Mouse (Mus musculus) CD4-positive, CD25-positive, alpha-beta regulatory T cell (primary cell): ENCODE data around the gene Pla2g2f. TPM values are rescaled to one million over a fixed set of nuclear protein-coding genes. Genes with fewer than 3 reads are reported as not detected.

Source experiments
- polyA plus RNA-seq: library from polyadenylated mRNA; unstranded; fragments of 100-300 nt; shearing (Covaris generic); gene quantifications from one replicate; pipeline ENCODE4 v1.2.1, GENCODE M21; 2017

The Pla2g2f gene
- polyA plus RNA-seq: not detected

GRCm38 (mm10) chr4:138757416-138757815, at the start of gene Pla2g2f:
TSS of gene Pla2g2f (minus strand) at chr4:138757626.

GRCm38 (mm10) chr4:138775435-138775834, 18.0 kb upstream of the Pla2g2f start, which contains the start of gene Pla2g2d:
TSS of gene Pla2g2d (plus strand) at chr4:138775735.

GRCm38 (mm10) chr4:138737031-138737430, 20.4 kb downstream of the Pla2g2f start, which contains the start of gene Ubxn10:
TSS of gene Ubxn10 (minus strand) at chr4:138737167.

GRCm38 (mm10) chr4:138724354-138725126, 32.9 kb downstream of the Pla2g2f start, which contains the start of gene Pla2g2c:
TSS of gene Pla2g2c (plus strand) at chr4:138724792.

Other genes starting within 250 kb of the Pla2g2f start
- gene Vwa5b1, start 121.7 kb downstream of the Pla2g2f start, polyA plus RNA-seq: not detected
- not detected for gene Pla2g2c, start 32.8 kb downstream of the Pla2g2f start, polyA plus RNA-seq
- not detected for gene Ubxn10, start 20.5 kb downstream of the Pla2g2f start, polyA plus RNA-seq
- 1.3 TPM for gene Pla2g2d, start 18.1 kb upstream of the Pla2g2f start, polyA plus RNA-seq
- gene Pla2g5, start 105.9 kb upstream of the Pla2g2f start, polyA plus RNA-seq: not detected
- gene Gm13030, start 116.3 kb upstream of the Pla2g2f start, polyA plus RNA-seq: not detected
- not detected for gene Pla2g2e, start 120.3 kb upstream of the Pla2g2f start, polyA plus RNA-seq
- 3.9 TPM for gene Otud3, start 156.3 kb upstream of the Pla2g2f start, polyA plus RNA-seq
- gene Rnf186, start 209.5 kb upstream of the Pla2g2f start, polyA plus RNA-seq: not detected
- gene Tmco4, start 215.3 kb upstream of the Pla2g2f start, polyA plus RNA-seq: 39.1 TPM